Mouse (Mus musculus) embryo, embryonic 11.5 days (tissue): ENCODE data around the gene Osbp2.

Experiments used
- DNase-seq: peaks from one replicate; pipeline ENCODE4 v3.0.0-alpha.2; 2012; ENCODE audit warnings: low read depth, low spot score

The Osbp2 gene

DNA sequence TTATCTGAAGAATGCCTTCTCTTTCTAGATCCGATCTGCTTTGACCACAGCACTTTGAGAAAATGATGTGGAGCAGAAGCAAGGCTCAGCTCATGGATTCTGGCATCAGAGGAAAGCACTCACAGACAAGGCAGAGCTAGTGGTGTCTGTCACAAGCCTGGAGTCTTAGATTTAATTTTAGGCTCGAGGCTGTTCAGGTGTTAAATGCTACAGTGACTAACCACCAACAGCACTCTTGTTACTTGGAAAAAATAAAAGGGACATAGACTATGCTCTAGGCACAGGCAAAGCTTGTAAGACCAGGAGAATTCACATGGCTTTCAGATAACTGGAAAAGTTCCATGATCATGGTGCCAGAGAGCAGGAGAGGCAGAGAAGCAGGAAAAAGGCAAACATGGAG, 40.3 kb downstream of the Osbp2 start:
- no peak for DNase-seq

DNA sequence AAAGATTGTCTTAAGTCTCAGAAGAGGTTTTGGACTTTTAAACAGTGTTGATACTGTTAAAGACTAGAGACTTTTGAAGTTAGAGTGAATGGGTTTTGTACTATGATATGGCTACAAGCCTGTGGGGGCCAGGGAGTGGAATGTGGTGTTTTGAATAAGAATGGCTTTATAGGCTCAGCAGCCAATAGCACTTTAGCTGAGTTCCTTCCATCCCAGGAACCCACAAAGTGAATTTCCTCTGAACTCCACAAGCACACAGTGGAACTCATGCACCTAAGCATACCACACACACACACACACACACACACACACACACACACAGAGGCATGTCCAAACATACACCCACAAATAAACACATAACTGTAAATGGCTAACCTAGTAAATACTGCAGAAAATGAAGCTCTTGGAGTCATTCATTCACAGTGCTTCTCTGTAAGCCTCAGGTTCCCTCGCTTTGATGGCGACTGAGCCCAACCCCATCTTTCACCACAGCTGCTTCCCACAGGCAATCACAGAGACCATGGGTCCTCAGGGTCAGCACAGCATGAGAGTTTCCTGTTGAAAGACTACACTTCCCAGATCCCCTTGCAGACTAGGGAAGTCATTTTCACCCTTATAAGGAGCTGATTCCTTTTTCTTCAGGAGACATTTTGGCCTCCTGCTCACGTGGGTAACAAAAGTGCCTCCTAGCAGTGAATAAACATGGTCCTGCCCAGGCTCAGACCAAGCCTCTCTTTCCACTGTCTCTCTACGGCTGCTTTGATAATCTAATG, 45.5 kb downstream of the Osbp2 start:
- DNase-seq: peak; percentile 7

DNA sequence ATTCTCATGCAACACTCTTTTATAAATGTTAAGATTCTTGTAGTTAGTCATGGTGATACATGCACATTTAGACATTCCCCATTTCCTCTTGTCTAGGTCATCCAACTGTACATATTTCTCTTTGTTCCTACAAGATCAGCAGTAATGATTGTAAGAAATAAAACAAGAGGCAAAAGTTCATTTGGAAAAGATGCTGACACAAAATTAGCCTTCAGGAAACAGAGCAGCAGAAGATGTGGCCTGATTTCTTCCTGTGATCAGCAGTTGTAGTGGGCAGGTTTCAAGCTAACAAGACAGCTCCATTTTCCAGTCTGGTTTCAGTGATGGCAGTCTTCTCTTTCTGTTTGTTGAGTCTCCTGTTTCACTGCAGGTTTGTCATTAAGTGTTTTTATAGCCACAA, 47.8 kb downstream of the Osbp2 start:
- no peak for DNase-seq

DNA sequence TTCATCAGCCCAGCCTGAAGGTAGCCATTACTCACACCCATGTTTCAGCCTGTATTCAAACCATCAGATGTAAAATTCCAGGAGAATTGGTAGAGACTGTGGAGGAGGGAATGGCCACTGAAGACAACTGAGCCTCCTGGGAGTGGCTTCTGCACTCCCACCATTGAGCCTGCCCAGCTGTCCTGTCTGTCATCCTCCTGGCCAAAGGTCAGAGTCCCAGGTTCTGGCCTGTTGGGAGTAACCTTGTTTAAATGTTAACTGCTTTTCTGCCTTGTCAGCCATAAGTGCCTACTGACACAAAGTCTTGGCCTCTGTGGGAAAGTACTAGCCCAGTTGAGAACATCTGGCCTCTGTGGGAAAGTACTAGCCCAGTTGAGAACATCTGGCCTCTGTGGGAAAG, 50.4 kb downstream of the Osbp2 start:
- DNase-seq: no peak

DNA sequence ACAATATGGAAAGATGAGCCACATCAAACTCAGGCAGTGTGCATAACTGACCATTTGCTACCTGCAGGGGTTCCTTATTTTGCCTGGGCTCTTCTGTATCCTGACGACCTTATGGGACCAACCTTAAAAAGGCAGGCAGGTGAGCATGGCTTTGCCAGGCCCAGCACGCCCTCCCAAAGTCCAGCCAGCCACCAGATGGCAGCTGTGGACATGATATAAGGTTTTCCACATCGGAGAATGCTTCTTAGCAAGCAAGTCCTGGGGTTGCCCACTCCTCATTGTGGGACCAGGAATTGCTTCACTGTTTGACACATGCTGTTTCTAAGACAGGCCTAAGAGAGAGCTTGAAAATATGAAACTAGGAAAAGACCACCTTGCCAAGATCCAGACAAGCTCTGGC, 55.5 kb downstream of the Osbp2 start:
- DNase-seq: no peak

DNA sequence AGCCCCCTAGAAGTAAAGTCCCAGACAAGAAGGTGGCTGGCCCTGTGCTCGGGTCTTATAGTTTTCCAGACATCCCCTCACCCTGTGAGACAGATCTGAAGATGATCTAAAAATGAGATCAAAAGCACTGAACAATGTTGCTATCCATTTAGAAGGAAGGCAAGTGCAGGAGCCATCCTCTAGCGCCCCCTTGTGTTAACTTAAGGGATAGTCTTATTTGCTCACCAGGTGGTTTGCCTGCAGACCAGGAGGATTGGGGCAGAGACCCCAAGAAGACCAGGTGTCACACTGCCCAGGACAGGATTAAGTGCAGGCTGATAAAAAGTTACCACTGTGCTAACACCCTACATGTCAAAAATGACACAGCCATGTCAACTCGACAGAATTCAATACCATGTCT, 58.3 kb downstream of the Osbp2 start:
- peak; percentile 14 for DNase-seq

DNA sequence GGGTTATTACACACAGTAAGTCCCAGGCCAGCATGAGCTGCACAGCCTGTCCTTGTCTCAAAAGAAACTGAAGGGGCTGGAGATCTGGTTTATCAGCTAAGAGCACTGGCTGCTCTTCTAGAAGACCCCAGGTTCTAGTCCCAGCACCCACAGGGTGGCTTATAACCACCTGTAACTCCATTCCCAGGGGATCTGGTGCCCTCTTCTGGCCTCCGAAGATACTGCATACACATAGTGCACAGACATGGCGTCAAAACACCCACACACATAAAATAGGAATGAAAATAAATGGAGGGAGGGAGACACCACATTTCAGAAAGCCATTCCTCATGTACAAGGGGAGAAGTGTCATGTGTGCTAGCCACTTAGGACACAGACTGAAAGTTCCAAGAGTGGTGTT, 59.1 kb downstream of the Osbp2 start:
- DNase-seq: no peak

DNA sequence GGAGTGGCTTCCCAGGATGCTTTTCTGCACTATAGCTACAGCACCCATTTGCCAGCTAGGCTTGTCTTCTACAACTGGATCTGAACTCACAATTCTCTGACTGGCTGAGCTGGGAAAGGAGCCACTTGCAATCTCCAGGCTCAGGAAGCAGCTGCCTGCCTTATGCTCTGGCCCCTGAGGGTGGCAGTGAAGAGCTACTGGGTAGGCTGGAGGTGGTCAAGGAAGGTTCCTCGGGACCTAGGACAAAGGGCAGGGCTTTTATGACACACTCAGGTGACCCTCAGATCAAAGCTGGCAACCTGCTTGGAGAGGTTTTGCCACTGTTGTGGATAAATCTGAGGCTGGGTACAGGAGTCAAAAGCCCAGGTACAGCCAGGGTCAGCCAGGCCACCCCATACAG, 61.6 kb downstream of the Osbp2 start:
- DNase-seq: no peak

DNA sequence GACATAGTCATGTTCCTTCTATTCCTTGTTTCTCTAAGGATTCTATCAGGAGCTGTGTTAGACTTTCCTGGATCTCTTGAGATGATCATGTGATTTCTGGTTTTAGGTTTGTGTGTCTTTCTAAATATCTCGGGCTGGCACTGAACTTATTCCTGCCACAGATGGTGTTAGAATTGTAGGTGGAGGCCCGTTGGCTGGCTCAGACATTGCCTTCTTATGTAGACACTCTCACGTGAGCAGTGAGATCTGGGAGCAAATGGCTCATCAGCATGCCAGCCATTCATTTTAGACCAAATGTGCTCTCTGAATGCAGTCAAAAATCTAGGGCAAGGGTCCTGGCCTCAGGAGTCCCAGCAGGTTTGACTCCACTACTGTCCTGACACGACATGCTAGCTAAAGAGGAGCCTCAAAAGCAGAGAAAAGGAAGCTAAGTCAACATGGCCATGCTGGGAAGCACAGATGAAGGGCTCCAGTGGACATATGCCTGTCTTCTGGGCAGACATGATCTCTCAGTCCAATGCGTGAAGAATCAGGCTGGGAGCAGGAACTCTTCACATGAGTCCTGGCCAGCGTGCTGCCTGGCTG, 66.0 kb downstream of the Osbp2 start:
- no peak for DNase-seq

DNA sequence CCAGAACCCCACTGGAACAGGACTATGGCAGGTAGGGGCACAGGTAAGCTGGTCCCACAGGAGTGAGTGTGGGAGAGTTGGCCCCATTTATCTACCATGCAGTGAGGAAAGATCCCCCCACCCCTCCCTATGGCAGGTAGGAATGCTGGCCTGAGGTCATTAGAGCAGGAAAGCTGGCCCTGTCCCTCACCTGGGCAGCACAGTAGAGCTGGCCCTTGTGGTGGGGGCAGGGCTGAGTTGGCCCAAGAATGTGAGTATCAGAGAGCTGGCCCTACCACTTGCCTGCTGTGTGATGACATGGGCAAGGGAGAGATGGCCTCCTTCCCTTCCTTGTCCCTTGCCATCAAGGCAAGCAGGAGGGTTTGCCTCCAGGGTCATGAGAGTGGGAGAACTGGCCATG, 73.0 kb downstream of the Osbp2 start:
- no peak for DNase-seq

DNA sequence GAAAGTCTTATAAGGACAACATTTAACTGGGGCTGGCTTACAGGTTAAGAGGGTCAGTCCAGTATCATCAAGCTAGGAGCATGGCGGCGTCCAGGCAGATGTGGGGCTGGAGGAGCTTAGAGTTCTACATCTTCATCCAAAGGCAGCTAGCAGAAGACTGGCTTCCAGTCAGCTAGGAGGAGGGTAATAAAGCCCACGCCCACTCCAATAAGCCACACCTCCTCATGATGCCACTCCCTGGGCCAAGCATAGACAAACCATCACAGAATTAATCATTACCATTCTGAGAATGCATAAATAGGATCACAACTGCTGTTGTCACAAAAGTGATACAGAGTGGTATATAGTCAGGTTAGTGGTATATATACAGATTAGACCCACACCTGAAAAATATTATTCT, 73.8 kb downstream of the Osbp2 start:
- no peak for DNase-seq

DNA sequence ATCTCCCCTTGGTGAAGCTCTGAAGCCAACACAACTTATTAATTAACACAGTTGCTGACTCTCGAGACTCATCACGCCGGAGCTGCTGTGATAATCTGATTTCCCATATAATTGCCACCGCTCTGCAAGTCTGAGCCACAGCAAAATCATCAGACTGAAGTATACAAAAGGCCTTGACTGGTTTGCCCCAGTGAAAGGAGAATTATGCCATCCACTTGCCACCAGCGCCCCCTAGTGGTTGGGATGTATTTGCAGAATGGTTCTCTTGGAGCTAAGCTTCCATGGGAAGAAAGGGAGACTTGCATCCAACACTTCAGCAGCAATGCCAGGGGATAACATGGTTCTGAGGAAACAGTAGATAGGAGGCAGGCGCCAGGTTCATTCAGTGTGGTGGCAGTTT, 77.1 kb downstream of the Osbp2 start:
- peak; percentile 78 for DNase-seq

DNA sequence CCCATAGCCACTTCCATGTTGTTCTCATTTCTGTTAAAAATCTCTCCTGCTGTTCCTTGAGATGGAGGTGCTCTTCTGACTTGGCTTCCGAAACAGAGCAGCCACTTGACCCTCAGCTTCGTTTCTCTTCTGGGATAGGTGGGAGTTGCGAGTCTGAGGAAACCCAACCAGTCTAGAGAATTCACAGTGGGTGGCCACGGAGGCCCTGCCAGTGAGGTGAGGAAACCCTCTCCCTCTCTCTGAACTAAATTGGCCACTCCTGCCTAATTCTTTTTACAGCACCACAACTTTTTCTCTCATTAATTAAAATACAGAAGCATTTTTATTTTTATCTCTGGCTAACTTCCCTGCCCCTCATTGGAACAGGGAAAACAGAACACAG, 88.4 kb downstream of the Osbp2 start:
- no peak for DNase-seq

DNA sequence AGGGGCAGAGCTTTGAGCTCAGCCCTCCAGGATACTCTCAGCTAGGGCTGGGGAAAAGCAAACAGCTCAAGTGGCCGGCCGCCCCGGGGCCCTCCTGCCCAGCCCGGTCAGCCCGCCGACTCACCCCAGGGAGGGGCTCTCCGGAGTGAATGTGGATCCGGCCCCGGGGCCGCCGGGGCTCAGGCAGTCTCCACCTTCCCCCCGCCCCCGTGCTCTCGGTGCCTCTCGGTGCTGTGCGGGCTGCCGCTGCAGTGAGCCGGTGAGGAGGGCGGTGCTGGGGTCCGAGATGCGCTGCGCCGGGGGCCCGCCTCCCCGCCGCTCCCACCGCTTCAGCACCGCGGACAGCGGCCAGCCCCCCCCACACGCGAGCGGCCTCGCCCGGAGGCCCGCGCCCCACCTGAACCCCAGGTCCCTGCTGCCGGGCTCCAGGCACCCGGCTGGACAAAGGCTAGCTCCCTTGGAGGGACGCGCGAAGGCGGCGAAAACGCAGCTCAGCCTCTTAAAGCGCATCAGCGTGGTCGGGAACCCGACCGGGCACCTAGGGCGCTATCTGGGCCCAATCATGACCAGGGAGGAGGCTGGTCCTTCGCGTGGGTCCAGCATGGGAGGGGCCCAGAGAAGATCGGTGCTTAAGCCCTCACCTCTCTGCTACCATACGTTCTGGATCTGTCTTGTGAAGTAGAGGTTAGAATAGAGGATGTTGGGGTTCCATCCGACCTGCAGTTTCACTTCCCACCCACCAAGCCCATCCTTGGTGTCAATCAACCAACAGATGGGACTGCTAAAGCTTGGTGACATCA, 89.0 kb downstream of the Osbp2 start:
- DNase-seq: no peak

DNA sequence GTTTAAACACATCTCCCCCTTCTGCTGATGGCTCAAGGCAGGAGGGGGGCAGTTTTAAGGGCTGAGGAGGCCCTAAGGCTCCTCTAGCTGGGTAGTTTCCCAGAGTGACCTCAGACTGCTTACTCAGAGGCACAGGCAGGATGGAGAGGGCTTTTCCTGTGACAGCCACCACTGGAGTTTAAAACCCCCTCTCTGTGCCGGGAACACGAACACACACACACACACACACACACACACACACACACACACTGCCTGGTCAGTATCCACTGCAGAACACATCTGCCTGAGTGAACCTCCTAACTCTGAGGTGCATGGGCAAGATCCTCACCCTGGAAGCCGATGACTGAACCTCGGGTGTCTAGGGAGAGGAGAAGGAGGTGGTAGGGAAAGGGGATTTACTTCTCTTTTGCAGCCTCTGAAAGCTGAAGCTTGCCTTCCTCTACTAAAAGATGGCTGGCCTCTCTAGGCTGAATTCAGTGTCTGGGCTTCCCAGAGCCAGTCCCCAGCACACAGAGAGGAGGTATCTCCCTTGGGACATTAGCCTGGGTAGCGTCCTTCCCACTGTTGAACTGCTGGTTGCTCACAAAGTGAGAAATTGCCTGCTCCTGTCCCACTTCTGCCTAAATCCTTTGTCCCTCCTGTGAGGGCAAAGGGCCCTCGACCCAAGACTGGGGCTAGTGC, 89.8 kb downstream of the Osbp2 start:
- DNase-seq: no peak

DNA sequence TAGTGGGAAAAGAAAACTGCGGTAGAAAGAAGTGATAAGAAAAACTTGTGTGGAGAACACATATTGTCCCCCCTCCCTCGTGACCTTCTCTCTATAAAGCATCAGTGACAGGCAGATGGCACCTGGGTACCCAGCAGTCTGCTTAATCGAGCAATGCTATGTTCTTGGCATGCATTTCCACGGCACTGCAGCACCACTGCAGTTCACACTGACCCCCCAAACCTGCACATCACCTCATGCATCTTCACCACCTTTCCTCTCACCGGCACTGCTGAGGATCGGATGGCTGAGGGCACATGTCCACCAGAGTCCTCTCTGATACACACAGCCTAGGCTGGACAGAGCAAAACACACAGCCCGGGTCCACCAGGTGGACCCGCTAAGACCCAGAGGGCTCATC, 90.6 kb downstream of the Osbp2 start:
- DNase-seq: no peak

DNA sequence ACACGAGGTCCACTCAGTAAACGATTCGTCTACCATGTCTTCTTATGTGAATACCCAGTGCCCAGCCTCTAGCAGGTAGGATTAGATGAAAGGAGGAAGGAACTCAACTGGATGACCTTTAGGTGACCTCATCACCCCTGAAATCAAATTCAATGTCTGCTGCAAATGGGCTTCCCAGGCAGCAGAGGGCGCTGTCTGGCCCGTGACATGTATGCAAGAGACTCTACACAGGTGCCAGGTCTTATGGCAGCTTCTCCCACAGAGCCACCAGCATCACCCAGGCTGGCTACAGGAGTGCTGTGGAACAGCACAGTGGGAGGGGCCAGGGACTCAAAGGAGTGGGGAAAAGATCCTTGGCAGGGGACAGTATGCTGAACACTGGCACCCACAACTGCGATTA, 92.4 kb downstream of the Osbp2 start:
- no peak for DNase-seq

DNA sequence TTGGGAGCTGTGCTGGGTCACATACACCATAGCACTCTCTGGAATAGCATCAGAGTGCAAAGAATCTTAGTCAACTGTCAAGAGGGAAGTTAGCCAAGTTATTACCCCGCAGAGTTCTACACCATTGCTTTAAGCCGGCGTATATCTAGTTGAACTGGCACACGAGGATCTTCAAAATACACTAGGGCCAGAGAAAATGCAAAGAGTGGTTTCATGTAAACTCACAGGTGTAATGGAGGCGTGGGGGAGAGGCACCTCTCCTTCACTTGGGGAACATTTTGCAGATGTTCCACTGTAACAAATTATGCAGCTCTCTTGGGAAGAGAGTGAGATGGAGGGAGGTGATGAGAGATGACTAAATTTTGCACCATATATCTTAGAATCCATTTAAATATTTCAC, 95.9 kb downstream of the Osbp2 start:
- no peak for DNase-seq

DNA sequence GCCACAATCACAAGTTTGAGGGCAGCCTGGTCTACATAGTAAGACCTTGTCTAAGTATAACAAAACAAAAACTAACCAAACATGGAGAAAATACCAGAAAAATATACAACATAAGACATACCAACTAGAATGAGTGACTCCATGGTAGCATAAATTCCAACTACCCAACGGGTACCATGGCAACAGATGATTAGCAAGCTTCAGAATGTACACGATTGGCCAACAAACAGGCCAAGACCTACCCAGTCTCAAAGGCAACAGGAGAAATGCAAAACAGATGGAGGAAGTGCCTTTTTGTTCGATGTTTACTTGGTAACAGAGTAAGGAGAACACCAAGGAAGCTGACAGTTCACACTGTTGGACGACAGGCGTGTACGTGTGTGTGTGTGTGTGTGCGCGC, 96.7 kb downstream of the Osbp2 start:
- DNase-seq: no peak

DNA sequence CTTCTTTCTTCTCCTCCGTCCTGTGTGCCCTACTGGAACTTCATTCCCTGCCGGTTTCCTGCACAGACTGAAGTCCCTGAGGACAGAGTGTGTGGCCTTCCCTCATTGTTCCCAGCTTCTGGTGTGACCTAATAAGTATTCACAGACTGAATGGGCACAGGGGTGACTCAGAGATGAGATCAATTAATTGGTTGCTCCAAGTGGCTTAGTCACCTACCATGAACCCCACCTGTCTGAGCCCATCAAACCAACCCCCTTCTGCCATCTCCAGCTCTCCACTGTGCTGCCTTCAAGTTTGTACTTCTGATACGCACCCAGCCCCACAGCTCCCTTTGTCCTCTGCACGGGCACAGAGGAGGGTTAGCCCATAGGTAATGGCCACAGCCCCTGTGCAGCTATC, 99.4 kb downstream of the Osbp2 start:
- DNase-seq: no peak

DNA sequence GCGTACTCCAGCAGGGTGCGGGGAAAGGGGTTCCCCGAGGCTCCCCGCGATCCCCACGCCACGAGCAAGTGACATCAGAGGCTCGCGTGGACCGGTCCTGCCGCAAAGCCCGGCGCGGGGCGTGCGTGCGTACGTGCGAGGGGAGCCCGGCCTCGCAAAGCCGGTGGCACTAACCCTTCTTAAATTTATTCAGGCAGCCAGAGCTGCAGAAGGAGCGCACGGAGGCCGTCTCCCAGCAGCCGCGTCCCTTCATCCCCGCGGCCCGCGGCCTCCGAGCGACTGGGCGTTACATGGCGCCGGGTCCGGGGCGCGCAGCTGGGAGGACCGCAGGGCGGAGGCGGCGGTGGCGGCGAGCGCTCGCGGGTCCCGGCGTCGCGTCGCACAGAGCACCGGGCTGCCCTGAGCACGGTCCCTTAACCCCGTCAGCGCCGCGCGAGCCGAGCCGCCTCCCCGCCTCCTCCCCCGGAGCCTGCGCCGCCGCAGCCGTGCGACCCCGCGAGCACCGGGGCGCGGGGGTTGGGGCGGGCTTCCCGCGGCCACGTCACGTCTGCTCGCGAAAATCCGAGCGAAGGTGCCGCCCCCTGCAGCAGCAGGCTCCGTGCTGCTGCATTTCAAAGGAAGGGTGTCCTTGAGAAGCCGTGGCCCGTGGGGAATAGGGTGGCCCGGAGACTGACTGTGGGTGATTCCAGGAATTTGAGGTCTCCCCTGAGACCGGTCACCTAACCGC, 101.8 kb downstream of the Osbp2 start:
- DNase-seq: no peak

DNA sequence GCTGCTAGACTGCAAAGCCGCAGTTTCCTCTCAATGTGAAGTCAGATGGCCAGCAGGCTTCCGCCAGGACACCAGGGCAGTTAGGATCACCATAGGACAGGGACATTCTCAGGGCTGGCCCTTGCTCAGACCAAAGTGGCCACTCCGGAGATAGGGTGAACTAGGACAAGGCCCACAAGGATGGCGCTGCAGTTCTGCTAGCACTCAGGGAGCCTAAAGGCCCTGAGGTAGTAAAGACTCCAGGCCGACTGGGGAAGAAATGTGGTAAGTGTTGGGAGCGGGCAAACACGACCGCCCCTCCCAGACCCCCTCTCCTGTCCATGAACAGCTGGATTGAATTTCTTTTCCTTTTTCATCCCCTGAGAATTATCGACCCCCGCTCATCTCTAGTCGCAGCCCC, 102.4 kb downstream of the Osbp2 start:
- DNase-seq: no peak
